ENCODE assay signal across 12 mouse cellular contexts in the genomic region with DNA sequence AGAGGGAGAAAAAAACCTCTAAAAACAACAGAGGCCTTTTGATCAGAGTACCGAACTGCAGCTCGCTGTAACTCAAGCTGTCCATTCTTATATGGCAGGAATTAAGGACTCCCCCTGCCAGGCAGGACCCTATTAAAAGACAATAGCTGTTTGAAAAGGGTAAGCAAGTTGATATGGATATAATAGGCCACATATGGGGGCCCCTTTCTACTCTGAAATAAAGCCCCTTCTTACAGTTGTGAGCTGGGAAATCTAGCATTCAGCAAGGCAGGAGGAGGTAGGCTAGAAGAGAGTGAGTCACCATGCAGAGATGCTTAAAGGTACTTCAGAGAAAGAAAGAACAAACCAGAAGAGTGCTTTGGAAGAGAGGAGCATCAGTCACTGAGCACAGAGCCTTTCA. TPM values are rescaled to one million over a fixed set of nuclear protein-coding genes. Genes with fewer than 3 reads are reported as not detected.
DNase-seq lines count a peak whose midpoint lies in the region; ATAC-seq lines count a peak whose summit lies in the region.
"Had no signal": no experiment of that assay in that cellular context is flagged by ENCODE, and none has a peak within 500 bp of the region (broad histone marks: within the 10 kb centered on the region; RNA-seq: fewer than 3 reads in every experiment).

No protein-coding gene starts in this region.

- H3K9ac ChIP-seq in forebrain, embryonic 13.5 days, result no peak overlapping the region
- H3K9ac ChIP-seq: heart, embryonic 13.5 days had no signal

- WGBS in forebrain, embryonic 13.5 days, result 3% methylated on average over 2 of the region's 2 CpGs
- WGBS in midbrain, embryonic 10.5 days, result 8% methylated on average over 2 of the region's 2 CpGs

- H3K9me3 ChIP-seq in forebrain, embryonic 13.5 days (replicated peaks), result no peaks in the 10 kb centered on the region
- no peaks in the 10 kb centered on the region for H3K9me3 ChIP-seq in midbrain, embryonic 10.5 days (replicated peaks)
- H3K9me3 ChIP-seq: heart, embryonic 13.5 days had no signal

- peak; percentile 40 for DNase-seq in retina, embryonic 14.5 days (ENCODE audit: low spot score)
- DNase-seq in retina, postnatal 1 day, result no peak
- DNase-seq in midbrain, embryonic 10.5 days (ENCODE audit: low spot score), result no peak
- no peak for DNase-seq in adipocyte (ENCODE audit: low spot score)
- no peak for DNase-seq in urinary bladder, adult 18-20 months (ENCODE audit: low spot score in 2 of 2)
- no peak for DNase-seq in heart, postnatal 10 days
- DNase-seq: cerebellum, adult 8-10 months; lung, adult 18-20 months; thymus, postnatal 36 days had no signal

- peak overlapping the region; percentile 84 for H3K27ac ChIP-seq in forebrain, embryonic 13.5 days
- H3K27ac ChIP-seq in midbrain, embryonic 10.5 days (replicated peaks), result peak overlapping the region; percentile 75
- H3K27ac ChIP-seq: heart, embryonic 13.5 days had no signal

- H3K27me3 ChIP-seq in forebrain, embryonic 13.5 days, result peaks cover 27% of the 10 kb centered on the region
- no peaks in the 10 kb centered on the region for H3K27me3 ChIP-seq in midbrain, embryonic 10.5 days (ENCODE audit: low read depth, poor library complexity, severe bottlenecking)
- H3K27me3 ChIP-seq: heart, embryonic 13.5 days had no signal

- intact Hi-C loops in heart, postnatal 10 days (cut with DNase I), result no loop called here

- no peak overlapping the region for H3K4me3 ChIP-seq in forebrain, embryonic 13.5 days
- H3K4me3 ChIP-seq in midbrain, embryonic 10.5 days, result no peak overlapping the region
- H3K4me3 ChIP-seq: heart, embryonic 13.5 days had no signal

- peak overlapping the region; percentile 8 for H3K4me2 ChIP-seq in forebrain, embryonic 13.5 days
- H3K4me2 ChIP-seq: heart, embryonic 13.5 days had no signal

- ATAC-seq in forebrain, embryonic 13.5 days, result peak; percentile 93
- ATAC-seq: intestine, postnatal 0 days had no signal

- H3K36me3 ChIP-seq in forebrain, embryonic 13.5 days (ENCODE audit: poor library complexity, severe bottlenecking), result no peaks in the 10 kb centered on the region
- no peaks in the 10 kb centered on the region for H3K36me3 ChIP-seq in midbrain, embryonic 10.5 days
- H3K36me3 ChIP-seq: heart, embryonic 13.5 days had no signal

- H3K4me1 ChIP-seq in forebrain, embryonic 13.5 days, result peaks cover 32% of the 10 kb centered on the region
- peaks cover 33% of the 10 kb centered on the region for H3K4me1 ChIP-seq in midbrain, embryonic 10.5 days

RNA-seq across cellular contexts. Expression of a gene that starts 44.8 kb away (rescaled TPM):
- 137 and 149 TPM in 2 replicates for polyA plus RNA-seq in forebrain, embryonic 13.5 days (2015; fragmentation: Nextera tagmentation; extraction: Ambion mirVana)
- 87.1 and 98.5 TPM in 2 replicates for polyA plus RNA-seq in midbrain, embryonic 10.5 days (2016; fragmentation: Nextera tagmentation; extraction: Ambion mirVana)
- total RNA-seq in heart, postnatal 10 days (2021), result 10 to 100 TPM in 1 of 2 experiments, 1 to 10 TPM in 1; 9.5 to 12.9 TPM

RNA-seq across cellular contexts. Expression of a gene that starts 57.6 kb away (rescaled TPM):
- polyA plus RNA-seq in forebrain, embryonic 13.5 days (2015; fragmentation: Nextera tagmentation; extraction: Ambion mirVana), result 10.3 and 11.3 TPM in 2 replicates
- 7.0 and 7.1 TPM in 2 replicates for polyA plus RNA-seq in midbrain, embryonic 10.5 days (2016; fragmentation: Nextera tagmentation; extraction: Ambion mirVana)
- total RNA-seq in heart, postnatal 10 days (2021), result 10 to 100 TPM; 11.4 to 13.3 TPM
